Mouse (Mus musculus) embryo, embryonic 11.5 days (tissue): ENCODE measurements around the gene Tuba3a.

Experiments
- DNase-seq: peaks from one replicate; pipeline ENCODE4 v3.0.0-alpha.2; 2012; ENCODE audit warnings: low read depth, low spot score

The Tuba3a gene

DNA sequence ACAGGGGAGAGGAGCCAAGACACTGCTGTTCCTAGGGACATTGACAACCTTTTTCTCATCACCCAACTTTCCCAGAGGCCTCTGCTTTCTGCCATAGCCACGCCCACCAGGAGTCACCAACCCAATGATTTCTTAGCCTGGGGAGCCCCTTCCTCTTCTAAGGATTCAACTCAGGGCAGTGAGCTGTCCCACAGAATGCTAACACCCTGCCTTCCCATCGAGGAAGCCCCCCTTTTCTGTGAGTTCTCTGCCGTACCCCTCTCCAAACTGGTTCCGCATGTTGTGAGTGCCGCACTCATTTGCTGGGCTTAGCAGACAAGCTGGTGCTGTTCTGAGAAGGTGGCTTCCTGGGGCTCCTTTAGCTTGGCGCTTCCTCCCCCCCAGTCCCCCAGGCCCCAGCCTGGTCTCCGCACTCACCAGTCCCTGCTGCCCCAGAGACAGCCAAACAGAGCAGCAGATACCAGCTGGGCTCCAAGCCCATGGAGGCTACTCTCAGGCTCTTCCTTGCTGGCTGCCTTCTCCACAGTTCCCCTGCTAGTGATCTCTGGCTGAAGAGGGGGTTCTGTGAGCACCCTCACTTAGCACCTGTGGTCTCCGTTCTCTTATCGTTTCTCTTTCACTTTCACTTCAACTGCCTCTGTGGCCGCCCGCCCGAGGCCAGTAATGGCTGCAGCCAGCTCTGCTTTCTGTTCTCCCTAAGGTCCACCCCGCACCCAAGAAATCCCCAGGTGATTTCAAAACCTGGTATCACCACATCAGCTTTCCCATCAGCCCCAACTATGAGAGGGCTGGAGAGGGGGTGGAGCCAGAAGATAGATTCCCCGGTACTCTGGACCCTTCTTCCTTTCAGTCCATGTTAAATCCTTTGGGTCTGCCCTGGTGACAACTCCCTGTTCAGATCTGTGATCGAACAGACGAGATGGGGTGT lies 54.5 kb downstream of the Tuba3a start, which contains the start of gene Tapbpl:
Tapbpl (minus strand) TSS at position 744 of the 928 bp plus-strand sequence.
- no peak for DNase-seq

DNA sequence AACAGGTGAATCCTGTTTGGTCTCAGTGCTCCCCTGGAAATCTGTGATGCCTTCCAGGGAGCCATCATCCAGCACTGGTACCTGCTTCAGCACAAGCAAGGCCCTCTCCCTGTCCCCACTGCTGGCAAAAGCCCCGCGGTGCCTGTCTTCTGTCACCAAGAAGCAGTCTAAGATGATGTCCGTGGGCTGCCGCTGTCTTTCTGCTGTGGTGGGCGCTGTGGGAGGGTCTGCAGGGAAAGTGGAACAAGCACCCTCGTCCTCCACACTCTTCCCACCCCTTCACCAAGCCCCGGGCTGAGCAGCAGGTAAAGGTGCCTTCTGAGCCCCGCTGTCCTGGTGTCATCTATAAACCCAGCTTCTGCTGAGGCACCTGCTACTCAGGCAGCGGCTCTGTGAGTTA lies 55.3 kb downstream of the Tuba3a start:
- no peak for DNase-seq
